Mouse (Mus musculus) liver, embryonic 13.5 days (tissue): ENCODE data around the gene Hacd4. TPM values are rescaled to one million over a fixed set of nuclear protein-coding genes. Genes with fewer than 3 reads are reported as not detected.
A peak's percentile ranks its signal among the peaks of the same experiment; 100 is the strongest.

ENCODE experiments used
- ATAC-seq: fragments of 200-750 bp; cut with Nextera tagmentation; 2 replicates; pipeline ENCODE4 v1.8.0; 2017; ENCODE audit warnings: low read depth, mild to moderate bottlenecking, moderate number of reproducible peaks, moderate library complexity
- DNase-seq: peaks from one replicate; pipeline ENCODE4 v3.0.0; 2022
- H3K27ac ChIP-seq: fragments of 300-500 bp; sonication (generic); 2 replicates; pipeline ENCODE4 v1.5.1; 2015; ENCODE audit warnings: moderate library complexity, mild to moderate bottlenecking, inconsistent platforms
- H3K27me3 ChIP-seq: fragments of 300-500 bp; sonication (generic); 2 replicates; pipeline ENCODE4 v1.6.1; 2015; ENCODE audit warnings: mild to moderate bottlenecking, inconsistent platforms
- H3K36me3 ChIP-seq: fragments of 300-500 bp; sonication (generic); 2 replicates; pipeline ENCODE4 v1.6.1; 2015; ENCODE audit warnings: mild to moderate bottlenecking, inconsistent platforms
- H3K4me1 ChIP-seq: fragments of 300-500 bp; sonication (generic); replicated peaks from 2 replicates; pipeline ENCODE4 v1.6.1; 2015; ENCODE audit warnings: inconsistent platforms
- H3K4me2 ChIP-seq: fragments of 300-500 bp; sonication (generic); 2 replicates; pipeline ENCODE4 v1.6.1; 2015; ENCODE audit warnings: inconsistent platforms, mild to moderate bottlenecking, moderate library complexity
- H3K4me3 ChIP-seq: fragments of 300-500 bp; sonication (generic); replicated peaks from 2 replicates; pipeline ENCODE4 v1.5.1; 2015; ENCODE audit warnings: mild to moderate bottlenecking, inconsistent platforms
- H3K9ac ChIP-seq: fragments of 300-500 bp; sonication (generic); 2 replicates; pipeline ENCODE4 v1.6.1; 2015; ENCODE audit warnings: mild to moderate bottlenecking, inconsistent platforms
- H3K9me3 ChIP-seq: fragments of 300-500 bp; sonication (generic); replicated peaks from 2 replicates; pipeline ENCODE4 v1.6.1; 2016; ENCODE audit warnings: inconsistent platforms
- WGBS: fragments of 180-500 bp; shearing (Covaris S2); methylation state at CpG from one replicate; pipeline ENCODE4 v1.1.7; 2015; ENCODE audit not compliant: insufficient replicate concordance; 5-methylcytosine and 5-hydroxymethylcytosine counted together
- polyA plus RNA-seq: library from polyadenylated mRNA; unstranded; fragments of >200 nt; fragmentation: Nextera tagmentation; extraction: Ambion mirVana; gene quantifications from 2 replicates; pipeline ENCODE4 v1.2.1, GENCODE M21; 2015

The Hacd4 gene
- polyA plus RNA-seq, 1 experiment from 2014 or later: 5.6 TPM

DNA sequence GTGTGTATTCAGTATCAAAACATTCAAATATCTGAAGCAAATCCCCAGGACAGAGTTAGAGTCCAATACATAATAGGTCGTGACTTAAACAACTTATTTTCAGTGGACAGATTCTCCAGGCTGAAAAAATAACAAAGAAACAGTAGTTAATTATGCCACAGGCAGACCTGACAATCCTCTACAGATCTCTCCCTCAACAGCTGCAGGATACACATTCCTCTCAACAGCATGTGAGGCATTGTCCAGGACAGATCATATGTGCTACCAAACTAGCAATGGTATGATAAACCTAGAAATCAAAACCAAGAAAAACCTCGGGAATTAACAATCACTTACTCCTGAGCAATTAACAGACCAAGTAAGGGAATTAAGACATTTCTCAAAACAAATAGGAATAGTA is 22.6 kb upstream of the Hacd4 start:
- ATAC-seq (no peak), DNase-seq (no peak)
- H3K27me3 ChIP-seq: no peaks in the 10 kb centered on the region
- H3K4me1 ChIP-seq: no peaks in the 10 kb centered on the region
- H3K36me3 ChIP-seq: no peaks in the 10 kb centered on the region
- H3K9ac ChIP-seq: no peak overlapping the region
- H3K9me3 ChIP-seq: no peaks in the 10 kb centered on the region
- no peak overlapping the region for H3K4me3 ChIP-seq
- no peak overlapping the region for H3K4me2 ChIP-seq
- whole genome bisulfite sequencing: 51% methylated on average over 2 of the region's 2 CpGs
- no peak overlapping the region for H3K27ac ChIP-seq

DNA sequence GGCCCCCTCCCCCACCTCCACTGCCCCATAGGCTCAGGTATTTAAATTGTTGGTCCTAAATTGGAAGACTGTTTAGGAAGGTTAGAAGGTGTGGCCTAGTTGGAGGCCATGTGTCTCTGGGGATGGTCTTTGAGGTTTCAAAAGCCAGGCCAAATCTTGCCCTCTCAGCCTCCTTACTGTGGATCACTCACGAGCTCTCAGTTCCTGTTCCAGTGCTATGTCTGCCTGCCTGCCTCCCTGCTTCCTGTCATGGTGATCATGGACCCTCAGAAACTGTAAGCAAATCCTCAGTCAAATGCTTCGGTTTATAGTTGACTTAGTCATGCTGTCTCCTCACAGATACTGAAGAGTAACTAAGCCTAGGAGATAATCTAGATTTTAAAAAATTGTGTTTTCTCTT is 19.9 kb upstream of the Hacd4 start:
- 39% methylated on average over 2 of the region's 2 CpGs for WGBS
- Histone ChIP-seq H3K27me3 (no peaks in the 10 kb centered on the region), H3K36me3 (no peaks in the 10 kb centered on the region), H3K4me1 (no peaks in the 10 kb centered on the region), H3K9ac (no peak overlapping the region), H3K4me2 (no peak overlapping the region), H3K27ac (no peak overlapping the region), H3K9me3 (no peaks in the 10 kb centered on the region), H3K4me3 (no peak overlapping the region)
- ATAC-seq (no peak), DNase-seq (no peak)

DNA sequence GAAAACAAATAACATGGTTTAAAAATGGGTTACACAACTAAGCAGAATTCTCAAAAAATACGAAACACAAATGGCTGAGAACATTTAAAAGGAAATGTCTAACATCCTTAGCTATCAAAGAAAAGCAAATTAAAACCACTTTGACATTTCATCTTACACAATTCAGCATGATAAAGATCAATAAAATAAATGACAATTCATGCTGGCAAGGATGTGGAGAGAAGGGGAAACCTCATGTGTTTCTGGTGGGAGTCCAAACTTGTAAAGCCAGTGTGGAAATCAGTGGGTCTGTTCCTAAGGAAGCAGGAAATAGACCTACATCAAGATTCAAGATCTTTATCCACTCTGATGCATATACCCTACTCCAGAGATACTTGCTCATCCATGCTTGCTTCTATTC is 19.4 kb upstream of the Hacd4 start:
- DNase-seq (no peak), ATAC-seq (no peak)
- no peaks in the 10 kb centered on the region for H3K27me3 ChIP-seq
- H3K4me2 ChIP-seq: no peak overlapping the region
- WGBS: 43% methylated on average over 1 of the region's 1 CpGs
- H3K27ac ChIP-seq: no peak overlapping the region
- H3K36me3 ChIP-seq: no peaks in the 10 kb centered on the region
- no peak overlapping the region for H3K9ac ChIP-seq
- H3K4me1 ChIP-seq: no peaks in the 10 kb centered on the region
- H3K9me3 ChIP-seq: no peaks in the 10 kb centered on the region
- H3K4me3 ChIP-seq: no peak overlapping the region

DNA sequence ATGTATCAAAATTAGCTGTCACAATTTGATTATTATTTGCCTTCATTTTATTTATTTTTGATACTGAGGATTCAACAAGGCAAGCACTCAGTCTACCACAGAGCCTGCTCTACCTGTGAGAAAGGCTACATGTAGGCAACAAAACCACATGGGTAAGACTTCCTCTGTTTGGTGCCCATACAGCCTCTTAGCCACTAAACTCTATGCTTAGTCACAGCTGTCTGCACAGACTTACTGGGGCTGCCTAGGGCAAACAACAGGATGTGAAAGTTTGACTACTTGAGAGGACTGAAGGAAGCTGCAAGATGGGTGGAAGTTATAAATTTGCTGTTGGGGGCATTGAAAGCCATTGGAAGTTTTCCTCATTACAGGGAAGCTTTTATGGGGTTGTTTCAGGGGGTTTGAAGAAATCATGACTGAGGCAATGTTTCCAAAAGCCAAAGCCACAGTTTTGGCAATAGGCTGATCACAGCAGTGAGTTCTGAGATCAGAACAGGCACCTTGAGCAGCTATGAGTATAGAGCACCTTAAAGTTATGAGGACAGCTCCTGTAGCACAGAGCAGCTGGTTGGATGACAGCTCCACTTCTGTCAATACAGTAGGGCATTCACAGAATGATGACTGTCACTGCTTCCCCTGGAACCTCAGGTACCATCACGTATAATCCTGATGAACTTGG is 11.5 kb upstream of the Hacd4 start:
- WGBS: 66% methylated on average over 1 of the region's 1 CpGs
- Histone ChIP-seq H3K4me3 (no peak overlapping the region), H3K36me3 (no peaks in the 10 kb centered on the region), H3K27me3 (no peaks in the 10 kb centered on the region), H3K9me3 (no peaks in the 10 kb centered on the region), H3K9ac (no peak overlapping the region), H3K4me1 (no peaks in the 10 kb centered on the region), H3K4me2 (no peak overlapping the region), H3K27ac (no peak overlapping the region)
- ATAC-seq: no peak
- DNase-seq: no peak

DNA sequence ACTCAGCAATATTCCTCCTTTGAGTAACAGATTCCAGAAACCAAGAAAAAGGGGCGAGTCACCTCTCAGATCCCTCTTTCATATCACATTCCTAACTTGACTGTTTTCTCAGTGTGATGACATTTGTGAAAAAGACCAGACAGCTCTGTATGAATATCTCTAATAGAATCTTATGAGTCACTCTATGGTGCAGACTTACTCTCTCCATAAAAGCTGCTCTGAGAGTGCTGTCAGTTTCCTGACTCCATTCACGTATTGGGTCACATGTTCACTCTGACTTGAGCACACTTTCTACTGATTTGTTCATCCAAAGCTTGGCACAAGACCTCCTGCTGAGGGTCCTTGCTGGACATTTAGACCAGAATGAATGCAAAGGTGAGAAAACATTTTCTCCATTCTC is 10.2 kb upstream of the Hacd4 start:
- no peaks in the 10 kb centered on the region for H3K9me3 ChIP-seq
- no peak overlapping the region for H3K27ac ChIP-seq
- DNase-seq (no peak), ATAC-seq (no peak)
- no peaks in the 10 kb centered on the region for H3K36me3 ChIP-seq
- no peaks in the 10 kb centered on the region for H3K27me3 ChIP-seq
- no peak overlapping the region for H3K4me3 ChIP-seq
- H3K9ac ChIP-seq: no peak overlapping the region
- no peak overlapping the region for H3K4me2 ChIP-seq
- 60% methylated on average over 2 of the region's 2 CpGs for WGBS
- no peaks in the 10 kb centered on the region for H3K4me1 ChIP-seq

DNA sequence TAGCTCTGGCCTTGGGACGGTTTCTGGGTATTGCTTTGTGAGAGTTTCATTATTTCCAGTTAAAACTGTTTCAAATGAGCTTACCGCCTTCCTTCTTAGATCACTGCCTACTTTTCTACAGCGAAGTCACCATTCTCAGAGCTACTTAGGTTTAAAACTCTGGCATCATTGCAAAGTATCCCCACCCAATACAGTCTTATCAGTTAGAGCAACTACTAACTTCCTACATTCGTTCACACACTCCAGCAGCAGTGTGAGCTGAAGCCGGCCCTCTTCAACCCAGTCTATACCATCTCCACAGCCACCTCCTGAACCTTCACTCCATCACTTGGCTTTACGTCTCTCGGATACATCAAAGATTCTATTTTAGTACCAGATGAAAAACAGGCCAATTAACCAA is 2.1 kb upstream of the Hacd4 start:
- H3K27ac ChIP-seq: no peak overlapping the region
- no peak overlapping the region for H3K4me3 ChIP-seq
- H3K9me3 ChIP-seq: no peaks in the 10 kb centered on the region
- WGBS: 59% methylated on average over 7 of the region's 7 CpGs
- no peak overlapping the region for H3K4me2 ChIP-seq
- no peak overlapping the region for H3K9ac ChIP-seq
- ATAC-seq: no peak
- no peaks in the 10 kb centered on the region for H3K36me3 ChIP-seq
- H3K4me1 ChIP-seq: peaks cover 27% of the 10 kb centered on the region
- H3K27me3 ChIP-seq: no peaks in the 10 kb centered on the region
- no peak for DNase-seq

DNA sequence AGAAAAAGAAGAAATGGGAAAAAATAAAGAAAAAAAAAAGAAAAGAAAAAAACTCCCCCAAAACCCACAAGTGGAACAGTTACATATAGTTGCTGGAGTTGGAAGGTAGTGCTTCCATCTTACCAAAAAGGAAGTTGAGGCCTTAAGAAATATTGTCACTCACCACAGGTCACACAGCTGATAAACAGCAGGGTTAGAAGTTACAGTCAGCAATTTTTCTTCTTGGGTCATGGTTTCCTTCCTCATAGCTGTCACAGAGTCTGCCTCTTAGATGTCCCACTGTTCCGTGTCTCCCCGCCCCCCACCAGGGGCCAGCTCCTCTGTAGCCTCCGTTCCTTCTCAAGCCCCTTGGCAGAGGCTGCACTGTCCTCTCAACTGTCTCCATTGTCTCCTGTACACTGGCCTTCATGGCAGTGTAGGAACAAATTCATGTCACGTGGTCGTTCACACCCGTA is 968 bp upstream of the Hacd4 start:
- peak; percentile 58 for ATAC-seq
- no peak overlapping the region for H3K27ac ChIP-seq

DNA sequence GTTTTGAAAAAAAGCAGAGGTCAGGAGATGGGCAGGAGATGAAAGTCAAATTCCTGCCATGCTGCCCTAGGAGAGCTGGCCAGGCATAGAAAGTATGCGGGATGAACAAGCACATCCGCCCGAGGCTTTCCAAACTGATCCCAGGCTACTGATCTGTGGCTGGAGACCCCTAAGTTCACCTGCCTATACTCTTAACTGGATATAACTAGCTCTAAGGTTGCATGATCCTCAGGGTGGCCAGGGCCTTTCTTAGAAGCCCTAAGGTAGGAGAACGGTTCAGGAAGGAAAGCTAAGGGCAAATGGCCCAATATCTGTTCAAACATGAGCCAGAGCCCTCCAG is 232 bp upstream of the Hacd4 start:
- Histone ChIP-seq H3K4me2 (peak overlapping the region; percentile 66), H3K27ac (0 out of 2 replicates have a peak overlapping the region, but pooled peaks have one; percentile 18), H3K9ac (no peak overlapping the region), H3K36me3 (no peaks in the 10 kb centered on the region), H3K27me3 (no peaks in the 10 kb centered on the region), H3K9me3 (no peaks in the 10 kb centered on the region), H3K4me1 (peaks cover 27% of the 10 kb centered on the region), H3K4me3 (peak overlapping the region; percentile 50)
- WGBS: 12% methylated on average over 4 of the region's 4 CpGs
- no peak for ATAC-seq
- DNase-seq: no peak

More for the DNA sequence above, 968 bp upstream of the Hacd4 start:
- Histone ChIP-seq H3K9me3 (no peaks in the 10 kb centered on the region), H3K36me3 (no peaks in the 10 kb centered on the region), H3K4me3 (no peak overlapping the region), H3K4me1 (peaks cover 27% of the 10 kb centered on the region), H3K4me2 (peak overlapping the region; percentile 12; the same call in 1 of the 2 replicates), H3K27me3 (no peaks in the 10 kb centered on the region), H3K9ac (no peak overlapping the region)
- WGBS: 16% methylated on average over 6 of the region's 6 CpGs
- no peak for DNase-seq

DNA sequence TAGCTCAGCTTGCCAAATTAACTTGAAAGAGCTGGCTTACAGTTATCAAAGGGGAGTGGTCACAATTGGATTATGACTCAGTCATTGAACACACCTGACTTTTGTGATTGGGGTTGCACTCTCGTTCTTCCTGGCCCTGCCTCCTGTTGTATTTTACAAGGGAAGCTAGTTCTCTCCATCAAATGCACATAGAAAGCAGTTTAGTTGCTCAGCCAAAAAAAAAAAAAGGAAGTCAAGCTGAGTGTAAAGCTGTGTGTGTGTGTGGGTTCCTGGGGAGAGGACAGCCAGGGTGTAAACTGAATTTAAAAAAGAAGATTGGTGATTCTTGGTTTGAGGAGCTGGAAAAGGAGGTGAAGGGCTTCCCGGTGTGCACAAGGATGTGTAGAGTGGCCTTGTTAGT is 811 bp downstream of the Hacd4 start:
- 25% methylated on average over 2 of the region's 2 CpGs for WGBS
- H3K9ac ChIP-seq: no peak overlapping the region
- H3K4me3 ChIP-seq: peak overlapping the region; percentile 50
- H3K36me3 ChIP-seq: no peaks in the 10 kb centered on the region
- no peaks in the 10 kb centered on the region for H3K27me3 ChIP-seq
- no peak for ATAC-seq
- peak overlapping the region; percentile 66; the same call in 1 of the 2 replicates for H3K4me2 ChIP-seq
- H3K4me1 ChIP-seq: peaks cover 27% of the 10 kb centered on the region
- no peak overlapping the region for H3K27ac ChIP-seq
- no peaks in the 10 kb centered on the region for H3K9me3 ChIP-seq
- DNase-seq: no peak

DNA sequence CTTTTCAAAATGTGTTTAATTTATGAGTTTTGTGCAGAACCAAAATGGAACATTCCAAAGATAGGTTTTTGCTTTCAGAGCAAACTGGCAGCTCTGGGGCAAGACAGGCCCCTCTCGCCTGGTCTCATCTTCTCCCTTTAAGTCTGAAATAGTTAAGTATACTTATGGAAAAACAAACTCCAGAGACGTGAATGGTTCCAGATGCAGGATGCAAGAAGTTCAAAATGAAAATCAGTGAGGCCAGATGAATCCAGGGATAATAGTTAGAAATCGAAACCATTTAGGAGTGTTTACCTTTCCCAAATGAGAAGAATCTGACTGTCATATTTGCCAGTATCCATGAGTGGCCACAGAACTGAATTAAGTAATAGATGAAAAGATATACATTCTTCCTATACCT is 1.6 kb downstream of the Hacd4 start:
- Histone ChIP-seq H3K9ac (no peak overlapping the region), H3K4me1 (peaks cover 27% of the 10 kb centered on the region), H3K4me2 (no peak overlapping the region), H3K4me3 (no peak overlapping the region), H3K36me3 (no peaks in the 10 kb centered on the region), H3K9me3 (no peaks in the 10 kb centered on the region), H3K27ac (no peak overlapping the region), H3K27me3 (no peaks in the 10 kb centered on the region)
- ATAC-seq: no peak
- WGBS: 56% methylated on average over 3 of the region's 3 CpGs
- DNase-seq: no peak

DNA sequence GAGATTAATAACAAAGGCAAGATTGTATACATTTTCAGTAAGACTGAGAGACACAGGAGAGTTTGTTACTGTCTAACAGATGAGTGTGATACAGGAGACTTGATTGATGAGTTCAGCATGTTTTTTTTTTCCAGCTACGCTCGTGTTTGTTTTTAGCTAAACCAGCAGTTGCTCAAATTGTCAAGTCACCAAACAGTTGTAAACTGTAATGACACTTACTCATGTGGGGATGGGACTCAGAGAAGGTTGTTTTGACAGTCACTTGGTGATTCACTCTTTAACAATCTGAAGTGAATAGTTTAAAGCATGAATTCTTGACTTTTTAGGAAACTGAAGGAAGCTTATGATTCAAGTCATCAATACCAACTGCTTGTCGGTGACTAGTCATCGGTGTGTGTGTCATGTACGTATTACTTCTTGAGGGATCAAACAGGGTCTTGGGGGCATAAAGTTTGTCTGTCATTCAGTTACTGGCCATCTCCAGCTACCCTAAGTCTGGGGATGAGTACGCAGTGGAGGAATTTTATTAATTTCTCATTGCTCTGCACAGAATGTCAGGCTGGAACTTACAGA is 2.0 kb downstream of the Hacd4 start:
- H3K27me3 ChIP-seq: no peaks in the 10 kb centered on the region
- no peaks in the 10 kb centered on the region for H3K9me3 ChIP-seq
- peaks cover 27% of the 10 kb centered on the region for H3K4me1 ChIP-seq
- 68% methylated on average over 6 of the region's 6 CpGs for WGBS
- no peaks in the 10 kb centered on the region for H3K36me3 ChIP-seq
- no peak overlapping the region for H3K9ac ChIP-seq
- DNase-seq: no peak
- H3K4me2 ChIP-seq: no peak overlapping the region
- no peak overlapping the region for H3K27ac ChIP-seq
- no peak overlapping the region for H3K4me3 ChIP-seq
- ATAC-seq: no peak

DNA sequence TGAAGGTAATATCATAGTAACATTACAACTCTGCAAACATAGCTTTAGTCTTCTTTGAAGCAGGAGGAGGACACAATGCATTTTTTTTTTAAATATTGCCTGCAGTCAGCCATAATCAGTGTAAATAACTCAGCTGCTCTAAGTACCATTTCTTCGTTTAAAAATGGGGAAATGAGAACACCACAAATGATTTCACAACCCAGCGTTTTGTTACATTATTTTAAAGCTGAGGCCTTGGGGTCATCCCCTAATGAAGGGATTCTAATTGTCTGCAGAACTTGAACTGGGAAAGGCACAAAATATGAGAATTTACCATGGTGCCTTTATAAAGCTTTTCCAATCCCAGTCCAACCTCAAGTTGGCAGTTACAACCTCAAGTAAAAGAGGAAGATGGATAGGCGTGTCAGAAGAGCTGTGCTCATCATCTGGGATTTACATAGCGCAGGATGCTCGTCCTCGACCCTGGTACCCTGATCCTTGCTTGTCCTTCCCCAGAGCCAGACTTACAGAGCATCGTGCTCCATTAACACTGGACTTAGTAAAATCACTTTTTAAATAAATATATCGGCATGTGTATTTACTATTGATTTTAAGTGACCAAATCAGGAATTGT is 6.2 kb downstream of the Hacd4 start:
- 53% methylated on average over 8 of the region's 8 CpGs for WGBS
- H3K27me3 ChIP-seq: no peaks in the 10 kb centered on the region
- H3K4me2 ChIP-seq: no peak overlapping the region

More for the DNA sequence above, 6.2 kb downstream of the Hacd4 start:
- Histone ChIP-seq H3K9me3 (no peaks in the 10 kb centered on the region), H3K4me1 (no peaks in the 10 kb centered on the region), H3K4me3 (no peak overlapping the region), H3K27ac (no peak overlapping the region), H3K36me3 (no peaks in the 10 kb centered on the region), H3K9ac (no peak overlapping the region)
- ATAC-seq: no peak
- no peak for DNase-seq
